Comparison of ENCODE assay signal across 12 mouse cellular contexts in genomic region chr16:4435371-4435770, GRCm38 (mm10). TPM values are rescaled to one million over a fixed set of nuclear protein-coding genes. Genes with fewer than 3 reads are reported as not detected.
A peak's percentile ranks its signal among the peaks of the same experiment; 100 is the strongest.
DNase-seq lines count a peak whose midpoint lies in the region.
"Had no signal": no experiment of that assay in that cellular context is flagged by ENCODE, and none has a peak within 500 bp of the region (broad histone marks: within the 10 kb centered on the region; RNA-seq: fewer than 3 reads in every experiment).

No protein-coding gene starts in this region.

- peak; percentile 72 for DNase-seq in adrenal gland, adult 2 months
- DNase-seq in adrenal gland, adult 18-20 months (ENCODE audit: low spot score in 2 of 2), result no peak
- peak; percentile 17 to 20 for DNase-seq in kidney, adult 8-10 months
- DNase-seq in kidney, adult 18-20 months, result no peak
- peak; percentile 36 for DNase-seq in ovary, postnatal 36 days (ENCODE audit: low spot score)
- no peak for DNase-seq in ovary, postnatal 14 days (ENCODE audit: low spot score)
- DNase-seq in cerebellum, adult 11 months, result no peak
- no peak for DNase-seq in retina, postnatal 1 day
- DNase-seq: cerebellum, adult 9-10 months; gastrocnemius, postnatal 36 days; midbrain, embryonic 14.5 days; right cerebral cortex, postnatal 4 days had no signal

RNA-seq across cellular contexts. Expression of gene Adcy9, which starts 15.1 kb away (rescaled TPM):
- 10 to 100 TPM; 43.2 to 50.9 TPM for total RNA-seq in adrenal gland, adult 2 months (2021)
- 38.2 and 56.7 TPM in 2 replicates for polyA plus RNA-seq in adrenal gland, adult 2 months (2012; rRNA removed)
- total RNA-seq in adrenal gland, adult 18-20 months (2021), result 10 to 100 TPM; 32.3 to 51.9 TPM

Comparison
In these comparisons a context has a peak if more than half of its experiments do, and no peak if none do; other contexts are left out.
1. DNase-seq: peak in adrenal gland, adult 2 months (single experiment), kidney, adult 8-10 months (2 of 2) and ovary, postnatal 36 days (single experiment); none in adrenal gland, adult 18-20 months (0 of 2), kidney, adult 18-20 months (single experiment), ovary, postnatal 14 days (single experiment), cerebellum, adult 11 months (single experiment) and retina, postnatal 1 day (single experiment).